Mouse (Mus musculus) myocyte (in vitro differentiated cells): ENCODE data around the gene Aif1l.

Experiments used
- MAX ChIP-seq: IDR thresholded peaks from one replicate; pipeline ENCODE4 v1.6.1; 2011; ENCODE audit warnings: low read depth, mild to moderate bottlenecking, control low read depth
- MYOD1 ChIP-seq, 3 experiments: IDR thresholded peaks; one replicate each; pipeline ENCODE4 v1.6.1; 2011; ENCODE audit warnings: control low read depth in 2 of 3, low read depth in 2 of 3, mild to moderate bottlenecking in 2 of 3, moderate library complexity in 1 of 3; ENCODE audit not compliant: insufficient read length in 2 of 3, control insufficient read depth in 1 of 3
- MYOG ChIP-seq, 3 experiments: IDR thresholded peaks; one replicate each; pipeline ENCODE4 v1.6.1; 2011; ENCODE audit warnings: control low read depth in 2 of 3, low read depth in 2 of 3, mild to moderate bottlenecking in 2 of 3; ENCODE audit not compliant: insufficient read length in 2 of 3, control insufficient read depth in 1 of 3, insufficient read depth in 1 of 3
- POLR2A ChIP-seq: IDR thresholded peaks from one replicate; pipeline ENCODE4 v1.6.1; 2011; ENCODE audit warnings: low read depth, mild to moderate bottlenecking, control low read depth, moderate library complexity; ENCODE audit not compliant: insufficient read length
- USF1 ChIP-seq: IDR thresholded peaks from one replicate; pipeline ENCODE4 v1.6.1; 2011; ENCODE audit warnings: low read depth, mild to moderate bottlenecking, control low read depth, moderate library complexity

GRCm38 (mm10) chr2:31943011-31943410 lies 6.9 kb upstream of the Aif1l start:
- no peak for TF ChIP-seq POLR2A
- no peak for TF ChIP-seq MYOG (IDR thresholded peaks at IDR 0.05; ENCODE audit: control insufficient read depth in 1 of 3, insufficient read depth in 1 of 3, insufficient read length in 2 of 3, low read depth in 2 of 3)
- TF ChIP-seq USF1: no peak
- no peak for TF ChIP-seq MAX
- TF ChIP-seq MYOD1 (IDR thresholded peaks at IDR 0.05; ENCODE audit: control insufficient read depth in 1 of 3, insufficient read length in 2 of 3, low read depth in 2 of 3): no peak
